Mouse (Mus musculus) liver, embryonic 15.5 days (tissue): Measurements from ENCODE around the gene Pcdh7. TPM values are rescaled to one million over a fixed set of nuclear protein-coding genes. Genes with fewer than 3 reads are reported as not detected.
"Not testable (repeated sequence)": the region's sequence is repeated elsewhere in the genome, so short reads cannot be mapped to it uniquely, and the experiment has no call there.

Source experiments
- ATAC-seq: fragments of 200-750 bp; cut with Nextera tagmentation; 2 replicates; pipeline ENCODE4 v1.8.0; 2017; ENCODE audit warnings: moderate number of reproducible peaks, mild to moderate bottlenecking, moderate library complexity; ENCODE audit not compliant: insufficient read depth
- H3K27ac ChIP-seq: fragments of 300-500 bp; sonication (generic); replicated peaks from 2 replicates; pipeline ENCODE4 v1.5.1; 2015; ENCODE audit warnings: mild to moderate bottlenecking, inconsistent platforms
- H3K27me3 ChIP-seq: fragments of 300-500 bp; sonication (generic); 2 replicates; pipeline ENCODE4 v1.6.1; 2015; ENCODE audit warnings: mild to moderate bottlenecking, inconsistent platforms
- H3K36me3 ChIP-seq: fragments of 300-500 bp; sonication (generic); replicated peaks from 2 replicates; pipeline ENCODE4 v1.6.1; 2015; ENCODE audit warnings: moderate library complexity, mild to moderate bottlenecking, inconsistent platforms
- H3K4me1 ChIP-seq: fragments of 300-500 bp; sonication (generic); replicated peaks from 2 replicates; pipeline ENCODE4 v1.6.1; 2015; ENCODE audit warnings: inconsistent platforms
- H3K4me2 ChIP-seq: fragments of 300-500 bp; sonication (generic); 2 replicates; pipeline ENCODE4 v1.6.1; 2015; ENCODE audit warnings: moderate library complexity, mild to moderate bottlenecking, inconsistent platforms
- H3K4me3 ChIP-seq: fragments of 300-500 bp; sonication (generic); replicated peaks from 2 replicates; pipeline ENCODE4 v1.5.1; 2015; ENCODE audit warnings: mild to moderate bottlenecking, inconsistent platforms
- H3K9ac ChIP-seq: fragments of 300-500 bp; sonication (generic); 2 replicates; pipeline ENCODE4 v1.6.1; 2015; ENCODE audit warnings: moderate library complexity, mild to moderate bottlenecking, inconsistent platforms
- H3K9me3 ChIP-seq: fragments of 300-500 bp; sonication (generic); replicated peaks from 2 replicates; pipeline ENCODE4 v1.6.1; 2016; ENCODE audit warnings: inconsistent platforms
- WGBS: fragments of 180-500 bp; shearing (Covaris S2); methylation state at CpG from one replicate; pipeline ENCODE4 v1.1.7; 2015; ENCODE audit warnings: mixed read lengths; ENCODE audit not compliant: insufficient replicate concordance; 5-methylcytosine and 5-hydroxymethylcytosine counted together
- polyA plus RNA-seq: library from polyadenylated mRNA; unstranded; fragments of >200 nt; fragmentation: Nextera tagmentation; extraction: Ambion mirVana; gene quantifications from 2 replicates; pipeline ENCODE4 v1.2.1, GENCODE M21; 2015

Gene Pcdh7
- 0.29 and 0.40 TPM in 2 replicates for polyA plus RNA-seq

GRCm38 (mm10) chr5:57717906-57718875 lies at the start of gene Pcdh7:
Gene Pcdh7, plus strand, starts transcription at chr5:57717967.
- no peak within 1 kb of the TSS for H3K27ac ChIP-seq
- WGBS, result under 1% methylated on average over 70 of the region's 70 CpGs
- H3K36me3 ChIP-seq, result no peaks in the 10 kb centered on the region
- H3K4me2 ChIP-seq, result peak within 1 kb of the TSS; percentile 88
- peak within 1 kb of the TSS; percentile 63 for H3K4me3 ChIP-seq
- 0 out of 2 replicates have a peak, but pooled peaks have one; percentile 14 for ATAC-seq
- H3K27me3 ChIP-seq, result peaks cover 88% of the 10 kb centered on the region
- H3K4me1 ChIP-seq, result peaks cover 67% of the 10 kb centered on the region
- peak within 1 kb of the TSS; percentile 32 for H3K9ac ChIP-seq
- no peaks in the 10 kb centered on the region for H3K9me3 ChIP-seq

GRCm38 (mm10) chr5:57676970-57677369 lies 40.8 kb upstream of the Pcdh7 start:
- WGBS, result 35% methylated on average over 2 of the region's 2 CpGs
- not testable (repeated sequence) for H3K9ac ChIP-seq, H3K9me3 ChIP-seq, H3K27ac ChIP-seq, H3K4me1 ChIP-seq, H3K4me2 ChIP-seq, ATAC-seq, H3K36me3 ChIP-seq, H3K27me3 ChIP-seq, H3K4me3 ChIP-seq

DNA sequence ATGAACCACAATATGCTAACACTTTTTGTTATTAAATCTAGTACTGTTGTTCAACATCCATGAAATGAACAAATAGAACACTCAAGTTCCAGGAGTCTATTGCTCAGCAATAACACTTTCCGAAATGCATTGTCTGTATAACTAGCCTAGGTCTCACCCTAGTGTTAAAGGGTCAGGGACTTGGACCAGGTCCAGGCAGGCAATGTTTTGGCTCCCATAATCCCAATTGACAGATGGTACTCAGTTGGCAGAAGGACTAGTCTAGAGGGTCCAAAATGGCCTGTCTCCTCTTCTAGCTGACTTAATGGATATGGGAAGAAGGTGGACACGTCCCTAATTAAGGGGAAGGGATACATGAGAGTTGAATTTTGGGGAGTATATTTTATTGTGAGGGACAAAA lies 9.4 kb upstream of the Pcdh7 start:
- Histone ChIP-seq H3K27ac (no peak overlapping the region), H3K36me3 (no peaks in the 10 kb centered on the region), H3K4me1 (no peaks in the 10 kb centered on the region), H3K4me3 (no peak overlapping the region), H3K27me3 (no peaks in the 10 kb centered on the region), H3K9me3 (no peaks in the 10 kb centered on the region), H3K4me2 (no peak overlapping the region), H3K9ac (no peak overlapping the region)
- WGBS, result 69% methylated on average over 2 of the region's 2 CpGs
- no peak for ATAC-seq

GRCm38 (mm10) chr5:57713980-57714379 lies 3.8 kb upstream of the Pcdh7 start:
- ATAC-seq, result no peak
- Histone ChIP-seq H3K9ac (peak overlapping the region; percentile 26; the same call in 1 of the 2 replicates), H3K9me3 (no peaks in the 10 kb centered on the region), H3K27ac (no peak overlapping the region), H3K4me2 (peak overlapping the region; percentile 88), H3K27me3 (peaks cover 52% of the 10 kb centered on the region), H3K4me1 (peaks cover 43% of the 10 kb centered on the region), H3K4me3 (peak overlapping the region; percentile 63), H3K36me3 (no peaks in the 10 kb centered on the region)
- WGBS, result under 1% methylated on average over 10 of the region's 10 CpGs

DNA sequence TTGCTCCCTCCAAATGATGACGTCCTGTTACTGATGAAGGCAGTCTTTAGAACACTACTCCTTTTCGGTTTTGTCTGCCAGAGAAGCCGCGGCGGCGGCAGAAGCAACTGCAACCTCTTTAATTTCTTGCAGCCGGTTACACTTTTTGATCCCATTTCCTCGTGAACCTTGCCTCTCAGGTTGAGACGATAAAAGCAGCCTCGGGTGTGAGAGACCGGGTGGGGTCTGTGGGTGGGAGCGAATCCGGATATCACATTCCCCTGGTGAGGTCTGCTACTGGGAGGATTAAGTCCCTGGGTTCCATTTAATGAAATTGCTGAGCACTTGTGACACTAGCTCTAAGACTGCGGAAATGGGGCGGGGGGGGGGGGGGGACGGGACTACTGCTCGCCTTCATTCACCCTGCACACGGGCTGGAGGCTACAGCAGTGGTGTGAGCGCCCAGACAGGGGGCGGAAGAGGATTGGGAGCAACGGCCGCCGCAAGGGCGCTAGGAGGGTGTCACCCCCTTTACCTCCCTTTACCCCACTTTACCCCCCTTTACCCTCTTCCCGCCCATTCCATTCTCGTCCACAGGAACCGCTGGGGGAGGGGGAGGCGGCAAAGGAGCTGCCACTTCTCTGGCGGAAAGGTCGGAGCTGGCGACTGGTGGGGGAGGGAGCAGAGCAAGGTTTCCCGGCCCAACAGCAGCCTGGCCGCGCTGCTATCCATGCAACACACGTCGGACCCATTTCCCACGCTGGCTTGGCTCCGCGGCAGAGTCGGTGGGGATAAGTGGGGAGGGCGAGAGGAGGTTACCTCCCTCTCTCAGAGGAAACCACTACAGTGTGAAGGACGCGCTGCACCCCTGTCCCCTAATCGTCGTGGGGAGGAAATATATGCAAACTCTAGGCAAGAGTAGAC lies 2.9 kb upstream of the Pcdh7 start:
- peak; percentile 49 for ATAC-seq
- H3K27ac ChIP-seq, result peak overlapping the region; percentile 34; the same call in 1 of the 2 replicates
- H3K9ac ChIP-seq, result peak overlapping the region; percentile 46; the same call in 1 of the 2 replicates
- H3K4me2 ChIP-seq, result peak overlapping the region; percentile 88
- H3K4me3 ChIP-seq, result peak overlapping the region; percentile 63
- no peaks in the 10 kb centered on the region for H3K9me3 ChIP-seq
- H3K4me1 ChIP-seq, result peaks cover 52% of the 10 kb centered on the region
- no peaks in the 10 kb centered on the region for H3K36me3 ChIP-seq
- WGBS, result under 1% methylated on average over 45 of the region's 45 CpGs
- H3K27me3 ChIP-seq, result peaks cover 61% of the 10 kb centered on the region

DNA sequence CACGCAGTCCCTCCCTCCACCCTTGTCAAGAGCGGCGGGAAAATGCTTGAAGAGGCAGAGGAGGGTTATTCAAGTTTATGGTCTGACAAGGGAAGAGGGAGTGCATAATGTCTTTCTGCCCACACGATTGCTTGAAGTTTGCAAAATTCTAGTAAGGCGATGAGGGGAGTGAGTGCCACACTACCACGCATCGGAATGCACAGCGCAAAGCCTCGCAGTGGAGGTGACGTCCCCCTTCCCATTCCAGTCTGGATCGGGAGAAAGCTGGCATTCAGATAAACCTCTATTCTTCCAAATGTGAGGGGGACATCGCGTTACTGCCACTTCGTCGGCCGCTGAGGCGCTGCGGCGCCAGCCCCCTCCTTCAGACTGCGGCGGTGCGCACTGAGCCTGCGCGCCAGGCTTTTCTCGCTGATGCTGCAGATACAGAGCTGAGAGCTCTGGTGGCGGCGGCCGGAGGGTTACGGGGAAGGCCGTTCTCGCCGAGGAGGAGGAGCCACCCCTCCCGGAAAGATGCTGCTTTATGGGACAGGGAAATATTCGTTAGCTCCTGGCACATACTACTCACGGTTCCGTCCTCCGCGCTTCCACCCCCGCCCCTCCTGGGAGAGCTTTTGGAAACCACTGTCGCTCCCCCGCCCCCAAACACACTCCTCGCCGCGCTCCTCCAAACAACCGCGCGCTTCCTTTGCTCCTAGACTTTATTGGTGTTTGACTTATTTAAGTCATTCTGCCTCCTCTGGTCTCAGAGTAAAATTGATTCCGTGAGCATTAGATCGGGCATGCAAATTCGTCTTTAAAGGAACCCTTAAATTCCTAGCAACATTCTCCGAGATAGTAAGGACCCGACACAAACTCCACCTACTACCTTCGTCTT lies 2.0 kb upstream of the Pcdh7 start:
- ATAC-seq, result peak; percentile 50
- Histone ChIP-seq H3K27ac (peak overlapping the region; percentile 34; the same call in 1 of the 2 replicates), H3K4me2 (peak overlapping the region; percentile 88), H3K4me1 (peaks cover 61% of the 10 kb centered on the region), H3K9me3 (no peaks in the 10 kb centered on the region), H3K27me3 (peaks cover 70% of the 10 kb centered on the region), H3K9ac (peak overlapping the region; percentile 46; the same call in 1 of the 2 replicates), H3K4me3 (peak overlapping the region; percentile 63), H3K36me3 (no peaks in the 10 kb centered on the region)
- 1% methylated on average over 53 of the region's 53 CpGs for WGBS

- no peak overlapping the region for H3K27ac ChIP-seq
- H3K27me3 ChIP-seq, result peaks cover 78% of the 10 kb centered on the region
- no peaks in the 10 kb centered on the region for H3K9me3 ChIP-seq
- peak overlapping the region; percentile 88 for H3K4me2 ChIP-seq
- WGBS, result under 1% methylated on average over 29 of the region's 29 CpGs
- no peaks in the 10 kb centered on the region for H3K36me3 ChIP-seq
- ATAC-seq, result no peak; the same call in 1 of the 2 replicates
- peak overlapping the region; percentile 63 for H3K4me3 ChIP-seq
- peak overlapping the region; percentile 27; the same call in 1 of the 2 replicates for H3K9ac ChIP-seq
- H3K4me1 ChIP-seq, result peaks cover 67% of the 10 kb centered on the region
Observed at GRCm38 (mm10) chr5:57716421-57717237, 1.1 kb upstream of the Pcdh7 start.

GRCm38 (mm10) chr5:57717238-57717905 lies 395 bp upstream of the Pcdh7 start:
- peak overlapping the region; percentile 63 for H3K4me3 ChIP-seq
- no peaks in the 10 kb centered on the region for H3K36me3 ChIP-seq
- peak; percentile 36; the same call in 1 of the 2 replicates for ATAC-seq
- peak overlapping the region; percentile 88 for H3K4me2 ChIP-seq
- H3K9ac ChIP-seq, result peak overlapping the region; percentile 27; the same call in 1 of the 2 replicates
- peaks cover 67% of the 10 kb centered on the region for H3K4me1 ChIP-seq
- H3K27me3 ChIP-seq, result peaks cover 86% of the 10 kb centered on the region
- no peak overlapping the region for H3K27ac ChIP-seq
- no peaks in the 10 kb centered on the region for H3K9me3 ChIP-seq
- WGBS, result under 1% methylated on average over 53 of the region's 53 CpGs

- no peak for ATAC-seq
- H3K4me3 ChIP-seq, result peak overlapping the region; percentile 63
- peak overlapping the region; percentile 39; the same call in 1 of the 2 replicates for H3K9ac ChIP-seq
- H3K9me3 ChIP-seq, result no peaks in the 10 kb centered on the region
- H3K27me3 ChIP-seq, result peaks cover 85% of the 10 kb centered on the region
- peaks cover 67% of the 10 kb centered on the region for H3K4me1 ChIP-seq
- H3K36me3 ChIP-seq, result no peaks in the 10 kb centered on the region
- peak overlapping the region; percentile 88 for H3K4me2 ChIP-seq
- H3K27ac ChIP-seq, result no peak overlapping the region
- under 1% methylated on average over 50 of the region's 54 CpGs for WGBS
Observed at GRCm38 (mm10) chr5:57718876-57719593, 1.3 kb downstream of the Pcdh7 start.
